Mouse (Mus musculus): ENCODE measurements around the gene U2af1.
"Not testable (repeated sequence)": the region's sequence is repeated elsewhere in the genome, so short reads cannot be mapped to it uniquely, and the experiment has no call there.

U2af1 gene

GRCm38 (mm10) chr17:31658468-31659185, at the start of gene U2af1:
TSS of gene U2af1 (minus strand) at chr17:31658892.
- DNase-seq (ENCODE audit: inconsistent age in 2 of 2, low spot score in 1 of 2): peak; percentile 98 to 99

DNA sequence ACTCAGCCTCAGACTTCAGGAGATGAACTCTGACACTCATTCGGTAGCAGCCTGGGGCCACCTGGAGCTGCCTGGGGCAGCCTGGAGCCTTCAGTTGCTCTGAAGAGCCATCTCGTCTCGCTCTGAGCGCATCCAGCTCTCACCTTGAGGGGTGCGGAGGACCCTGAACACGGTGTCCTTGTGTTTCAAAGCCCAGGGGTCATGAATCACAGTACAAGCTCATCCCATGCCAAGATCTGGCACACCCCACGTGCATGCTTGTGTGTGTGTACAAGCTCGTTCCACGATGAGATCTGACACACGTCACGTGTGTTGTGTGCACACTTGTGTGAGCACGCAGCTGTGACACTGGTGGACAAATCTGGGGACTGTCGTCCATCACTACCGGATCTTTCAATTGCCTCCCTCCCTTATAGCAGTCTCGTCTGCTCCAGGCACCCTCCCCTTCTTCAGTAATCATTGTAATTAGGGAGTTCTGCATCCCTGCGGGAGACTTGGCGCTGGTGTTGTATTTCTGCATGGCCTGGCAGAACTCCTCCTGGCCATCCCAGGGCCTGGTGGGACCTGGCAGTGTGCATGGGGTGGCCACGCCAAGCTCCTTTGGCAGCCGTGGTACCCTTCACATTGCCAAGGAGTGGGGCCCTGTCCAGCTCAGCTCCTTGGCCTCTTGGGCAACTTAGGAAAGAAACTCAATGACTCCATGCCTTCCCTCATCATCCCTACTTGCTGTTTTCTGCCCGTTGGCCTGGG, 46.8 kb upstream of the U2af1 start:
- peak; percentile 28 to 75 for DNase-seq (ENCODE audit: inconsistent age in 2 of 2, low spot score in 1 of 2)

GRCm38 (mm10) chr17:31703276-31703980, 44.7 kb upstream of the U2af1 start:
- DNase-seq (ENCODE audit: inconsistent age in 2 of 2, low spot score in 1 of 2): peak in 1 of 2 experiments; percentile 66

- DNase-seq (ENCODE audit: inconsistent age in 2 of 2, low spot score in 1 of 2): no peak
Observed at GRCm38 (mm10) chr17:31698347-31698746, 39.7 kb upstream of the U2af1 start.

- DNase-seq (ENCODE audit: inconsistent age in 2 of 2, low spot score in 1 of 2): not testable (repeated sequence)
Observed at GRCm38 (mm10) chr17:31695356-31695755, 36.7 kb upstream of the U2af1 start.

- DNase-seq (ENCODE audit: inconsistent age in 2 of 2, low spot score in 1 of 2): no peak
Observed at GRCm38 (mm10) chr17:31694949-31695348, 36.3 kb upstream of the U2af1 start.

GRCm38 (mm10) chr17:31694023-31694376, 35.3 kb upstream of the U2af1 start:
- DNase-seq (ENCODE audit: inconsistent age in 2 of 2, low spot score in 1 of 2): no peak

- peak; percentile 86 to 94 for DNase-seq (ENCODE audit: inconsistent age in 2 of 2, low spot score in 1 of 2)
Observed at GRCm38 (mm10) chr17:31693330-31694022, 34.8 kb upstream of the U2af1 start.

DNA sequence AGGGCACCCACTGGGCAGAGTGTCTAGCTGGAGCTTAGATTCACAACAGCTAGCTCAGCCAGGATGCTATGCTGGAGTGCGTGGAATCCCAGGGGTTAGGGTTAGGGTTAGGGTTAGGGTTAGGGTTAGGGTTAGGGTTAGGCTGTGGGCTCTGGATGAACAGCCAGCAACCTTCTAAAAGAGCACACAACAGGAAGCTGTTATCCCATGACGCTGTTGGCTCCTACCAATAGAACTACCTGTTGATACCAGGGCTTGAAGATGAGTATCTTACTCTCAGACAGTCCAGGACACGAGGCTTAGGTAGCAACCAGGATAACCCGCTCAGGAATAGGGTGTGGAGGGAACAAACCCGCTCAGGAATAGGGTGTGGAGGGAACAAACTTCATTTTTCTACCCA, 34.2 kb upstream of the U2af1 start:
- DNase-seq (ENCODE audit: inconsistent age in 2 of 2, low spot score in 1 of 2): no peak

DNA sequence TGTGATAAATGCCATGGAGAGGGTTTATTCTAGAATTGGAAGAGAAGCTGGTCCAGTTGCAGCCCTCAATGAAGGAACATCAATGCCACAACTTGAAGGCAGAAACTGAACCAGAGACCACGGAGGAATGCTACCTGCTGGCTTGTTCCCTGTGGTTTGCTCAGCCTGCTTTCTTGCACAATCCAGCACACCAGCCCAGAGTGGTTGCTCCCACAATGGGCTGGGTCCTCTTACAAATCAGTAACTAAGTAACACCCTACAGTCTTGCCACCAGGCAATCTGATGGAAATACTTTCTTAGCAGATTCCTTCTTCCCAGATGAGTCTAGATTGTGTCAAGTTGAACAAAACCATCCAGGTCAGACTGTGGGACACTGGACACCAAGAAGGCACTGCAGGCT, 30.9 kb upstream of the U2af1 start:
- DNase-seq (ENCODE audit: inconsistent age in 2 of 2, low spot score in 1 of 2): no peak

DNA sequence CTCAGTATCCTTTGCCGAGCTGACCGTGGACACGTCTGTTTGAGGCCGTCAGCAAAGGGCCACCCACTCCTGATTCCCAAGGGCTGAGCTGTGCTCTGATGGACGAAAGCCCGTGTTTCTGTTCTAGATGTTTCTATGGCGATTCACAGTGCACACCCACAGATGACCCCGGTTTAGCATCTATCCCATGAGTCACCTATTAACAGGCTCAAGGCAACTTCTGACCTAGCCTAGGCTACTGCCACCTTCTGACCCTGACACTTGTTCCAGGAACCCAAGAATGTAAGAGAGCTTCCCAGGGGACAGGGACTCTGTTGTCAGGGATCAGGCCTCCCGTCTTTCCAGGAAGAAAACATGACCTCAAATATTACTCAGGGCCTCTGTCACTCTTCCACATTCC, 29.4 kb upstream of the U2af1 start:
- peak; percentile 31 to 77 for DNase-seq (ENCODE audit: inconsistent age in 2 of 2, low spot score in 1 of 2)

- DNase-seq (ENCODE audit: inconsistent age in 2 of 2, low spot score in 1 of 2): peak; percentile 31 to 76
Observed at GRCm38 (mm10) chr17:31686225-31686564, 27.5 kb upstream of the U2af1 start.

- peak; percentile 80 to 94 for DNase-seq (ENCODE audit: inconsistent age in 2 of 2, low spot score in 1 of 2)
Observed at GRCm38 (mm10) chr17:31685514-31686224, 27.0 kb upstream of the U2af1 start.

DNA sequence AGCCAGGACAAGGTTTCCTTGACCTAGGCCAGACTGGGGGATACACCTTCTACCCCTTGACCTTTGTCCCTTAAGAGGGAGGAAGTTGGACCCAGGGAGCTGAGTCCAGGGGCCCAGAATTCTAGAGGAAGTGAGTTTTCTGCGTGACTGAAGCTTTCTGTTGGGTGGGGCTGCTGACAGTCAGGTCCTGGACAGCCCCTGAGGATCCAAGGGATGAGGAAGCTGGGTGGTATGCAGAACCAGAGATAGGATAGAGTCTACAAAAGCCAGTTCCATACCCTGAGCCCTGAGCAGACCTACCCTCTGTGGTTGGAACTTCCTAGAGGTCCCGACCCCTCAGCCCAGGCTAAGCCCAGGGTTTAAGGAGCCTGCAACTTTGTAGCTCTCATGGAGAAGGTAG, 21.8 kb upstream of the U2af1 start:
- no peak for DNase-seq (ENCODE audit: inconsistent age in 2 of 2, low spot score in 1 of 2)

GRCm38 (mm10) chr17:31677507-31677906, 18.8 kb upstream of the U2af1 start, which contains the start of gene Cryaa:
TSS of gene Cryaa (plus strand) at chr17:31677807.
- no peak for DNase-seq (ENCODE audit: inconsistent age in 2 of 2, low spot score in 1 of 2)

DNA sequence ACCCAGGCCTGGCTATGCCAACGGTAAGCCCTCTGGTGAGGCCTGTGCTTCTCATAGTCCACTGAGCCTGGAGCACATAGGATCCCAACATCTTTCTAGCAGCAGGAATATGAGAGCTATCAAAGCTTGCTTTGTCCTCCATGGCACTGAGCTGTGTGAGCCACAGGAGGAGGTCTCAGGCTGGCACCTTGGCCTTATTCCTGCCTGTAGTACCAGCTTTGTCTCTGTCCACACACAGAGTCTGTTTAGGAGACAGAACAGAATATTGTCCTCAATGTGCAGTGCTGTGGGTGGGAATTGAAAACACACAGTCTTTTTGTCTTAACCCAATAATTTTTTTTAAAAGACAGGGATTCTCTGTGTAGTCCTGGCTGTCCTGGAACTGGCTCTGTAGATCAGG, 15.7 kb upstream of the U2af1 start:
- DNase-seq (ENCODE audit: inconsistent age in 2 of 2, low spot score in 1 of 2): no peak

GRCm38 (mm10) chr17:31672279-31672678, 13.6 kb upstream of the U2af1 start:
- no peak for DNase-seq (ENCODE audit: inconsistent age in 2 of 2, low spot score in 1 of 2)

- no peak for DNase-seq (ENCODE audit: inconsistent age in 2 of 2, low spot score in 1 of 2)
Observed at GRCm38 (mm10) chr17:31671698-31672097, 13.0 kb upstream of the U2af1 start.

- no peak for DNase-seq (ENCODE audit: inconsistent age in 2 of 2, low spot score in 1 of 2)
Observed at GRCm38 (mm10) chr17:31670163-31670562, 11.5 kb upstream of the U2af1 start.

DNA sequence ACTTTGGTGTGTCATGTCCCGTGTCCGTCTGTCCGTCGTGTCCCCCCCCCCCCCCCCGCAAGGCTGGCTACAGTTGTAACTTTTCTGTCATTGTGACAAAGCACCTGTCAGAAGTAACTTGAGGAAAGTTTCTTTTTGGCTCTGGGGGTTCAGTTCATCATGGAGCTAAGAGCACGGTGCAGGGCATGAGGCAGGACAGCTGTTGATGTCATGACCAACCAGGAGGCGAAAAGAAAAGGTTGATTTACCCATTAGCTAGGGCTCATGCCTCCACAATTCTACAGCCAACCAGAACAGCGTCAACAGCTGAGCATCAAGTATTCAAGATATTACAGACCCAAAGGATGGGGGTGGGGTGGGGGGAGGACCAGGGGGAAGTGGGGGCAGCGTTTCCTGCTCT, 9.6 kb upstream of the U2af1 start:
- DNase-seq (ENCODE audit: inconsistent age in 2 of 2, low spot score in 1 of 2): no peak

DNA sequence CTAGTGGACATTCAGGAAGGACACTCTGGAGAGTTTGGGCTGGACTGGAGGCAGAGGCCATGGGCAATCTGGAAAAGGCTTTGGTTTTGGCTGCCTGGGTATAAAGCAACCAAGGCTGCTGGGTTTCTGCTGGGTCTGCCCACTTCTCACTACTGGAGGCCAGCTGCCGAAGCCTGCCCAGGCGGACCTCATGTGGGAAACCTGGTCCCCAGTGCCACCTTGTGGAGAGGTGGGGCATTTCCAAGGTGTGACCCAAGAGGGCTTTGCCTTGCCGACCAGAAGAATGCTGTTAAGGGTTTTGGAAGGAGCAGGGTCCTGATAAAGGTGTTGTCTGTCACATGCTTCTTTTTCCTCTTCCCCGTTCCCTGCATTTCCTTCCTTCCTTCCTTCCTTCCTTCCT, 6.1 kb upstream of the U2af1 start:
- DNase-seq (ENCODE audit: inconsistent age in 2 of 2, low spot score in 1 of 2): peak; percentile 84 to 93

Data from adrenal gland, adult (tissue).